8 mouse cellular contexts compared by ENCODE assay signal in genomic region chr4:133039116-133039819, GRCm38 (mm10). TPM values are rescaled to one million over a fixed set of nuclear protein-coding genes. Genes with fewer than 3 reads are reported as not detected.
DNase-seq lines count a peak whose midpoint lies in the region; ATAC-seq and TF ChIP-seq lines count a peak whose summit lies in the region.

No protein-coding gene starts in this region.

- no peak for TF ChIP-seq EP300 in liver, postnatal 0 days (IDR thresholded peaks at IDR 0.05; ENCODE audit: low read depth)

- peaks cover 77% of the 10 kb centered on the region for H3K27me3 ChIP-seq in forebrain, embryonic 10.5 days (ENCODE audit: poor library complexity, severe bottlenecking)
- H3K27me3 ChIP-seq in hindbrain, embryonic 15.5 days = no peaks in the 10 kb centered on the region
- peaks cover 40% of the 10 kb centered on the region for H3K27me3 ChIP-seq in liver, postnatal 0 days (ENCODE audit: insufficient read depth, low read length)
- H3K27me3 ChIP-seq in stomach, embryonic 15.5 days (replicated peaks) = no peaks in the 10 kb centered on the region

- peaks cover 88% of the 10 kb centered on the region for H3K4me1 ChIP-seq in forebrain, embryonic 10.5 days
- H3K4me1 ChIP-seq in hindbrain, embryonic 15.5 days (replicated peaks) = peaks cover 75% of the 10 kb centered on the region
- H3K4me1 ChIP-seq in liver, postnatal 0 days (ENCODE audit: insufficient read depth) = peaks cover 30% of the 10 kb centered on the region
- H3K4me1 ChIP-seq in stomach, embryonic 15.5 days = peaks cover 67% of the 10 kb centered on the region

- peak overlapping the region; percentile 89 for H3K27ac ChIP-seq in forebrain, embryonic 10.5 days
- peak overlapping the region; percentile 71 for H3K27ac ChIP-seq in hindbrain, embryonic 15.5 days (replicated peaks)
- peak overlapping the region; percentile 1; the same call in 1 of the 2 replicates for H3K27ac ChIP-seq in liver, postnatal 0 days (ENCODE audit: low read depth)
- peak overlapping the region; percentile 94 for H3K27ac ChIP-seq in stomach, embryonic 15.5 days

- peak overlapping the region; percentile 64 for H3K9ac ChIP-seq in hindbrain, embryonic 15.5 days
- H3K9ac ChIP-seq in liver, postnatal 0 days (replicated peaks) = peak overlapping the region; percentile 63
- peak overlapping the region; percentile 72 for H3K9ac ChIP-seq in stomach, embryonic 15.5 days

- peaks cover 5% of the 10 kb centered on the region; the same call in 1 of the 2 replicates for H3K36me3 ChIP-seq in forebrain, embryonic 10.5 days (replicated peaks)
- H3K36me3 ChIP-seq in hindbrain, embryonic 15.5 days = no peaks in the 10 kb centered on the region
- H3K36me3 ChIP-seq in liver, postnatal 0 days (replicated peaks; ENCODE audit: insufficient read depth, low read length) = no peaks in the 10 kb centered on the region
- no peaks in the 10 kb centered on the region for H3K36me3 ChIP-seq in stomach, embryonic 15.5 days

- H3K4me2 ChIP-seq in hindbrain, embryonic 15.5 days = peak overlapping the region; percentile 99
- peak overlapping the region; percentile 98 for H3K4me2 ChIP-seq in liver, postnatal 0 days (ENCODE audit: low read depth, low read length)
- H3K4me2 ChIP-seq in stomach, embryonic 15.5 days = peak overlapping the region; percentile 97

- ATAC-seq in hindbrain, embryonic 15.5 days (ENCODE audit: low FRiP score, low read depth) = no peak
- ATAC-seq in liver, postnatal 0 days = peak; percentile 36; the same call in 1 of the 2 replicates
- ATAC-seq in stomach, embryonic 15.5 days (ENCODE audit: insufficient read depth, low FRiP score, low read depth) = no peak

- DNase-seq in ovary, postnatal 36 days (ENCODE audit: low spot score) = peak; percentile 63
- no peak for DNase-seq in ovary, adult 18-20 months (ENCODE audit: low spot score)
- DNase-seq in forebrain, embryonic 10.5 days (ENCODE audit: extremely low spot score, low spot score) = peak; percentile 58
- peak; percentile 33 for DNase-seq in liver, postnatal 0 days
- DNase-seq in right cerebral cortex, postnatal 4 days = no peak
- DNase-seq in spleen, adult 12 weeks (ENCODE audit: low spot score) = no peak

- under 1% methylated on average over 65 of the region's 77 CpGs for WGBS in forebrain, embryonic 10.5 days
- WGBS in hindbrain, embryonic 15.5 days = 2% methylated on average over 63 of the region's 77 CpGs
- WGBS in liver, postnatal 0 days (ENCODE audit: insufficient replicate concordance) = 5% methylated on average over 49 of the region's 77 CpGs
- WGBS in stomach, embryonic 15.5 days = 2% methylated on average over 58 of the region's 77 CpGs

- peak overlapping the region; percentile 72 for H3K4me3 ChIP-seq in forebrain, embryonic 10.5 days
- peak overlapping the region; percentile 52 for H3K4me3 ChIP-seq in hindbrain, embryonic 15.5 days
- H3K4me3 ChIP-seq in liver, postnatal 0 days (ENCODE audit: low read depth, low read length) = peak overlapping the region; percentile 64
- H3K4me3 ChIP-seq in stomach, embryonic 15.5 days (replicated peaks) = peak overlapping the region; percentile 61

- no peaks in the 10 kb centered on the region for H3K9me3 ChIP-seq in forebrain, embryonic 10.5 days
- no peaks in the 10 kb centered on the region for H3K9me3 ChIP-seq in hindbrain, embryonic 15.5 days
- H3K9me3 ChIP-seq in liver, postnatal 0 days (ENCODE audit: low read length) = no peaks in the 10 kb centered on the region
- no peaks in the 10 kb centered on the region for H3K9me3 ChIP-seq in stomach, embryonic 15.5 days

- no peak for TF ChIP-seq CTCF in liver, postnatal 0 days (IDR thresholded peaks at IDR 0.05; ENCODE audit: low read depth)

RNA-seq across cellular contexts. Expression of gene Ahdc1, which starts 28.2 kb away (rescaled TPM):
- 5.8 and 7.4 TPM in 2 replicates for polyA plus RNA-seq in forebrain, embryonic 10.5 days (2016; fragmentation: Nextera tagmentation; extraction: Ambion mirVana)
- 11.8 and 13.9 TPM in 2 replicates for polyA plus RNA-seq in hindbrain, embryonic 15.5 days (2015; fragmentation: Nextera tagmentation; extraction: Ambion mirVana)
- 0.76 and 0.87 TPM in 2 replicates for polyA plus RNA-seq in liver, postnatal 0 days (2015; fragmentation: Nextera tagmentation; extraction: Ambion mirVana)
- polyA plus RNA-seq in stomach, embryonic 15.5 days (2015; fragmentation: Nextera tagmentation; extraction: Ambion mirVana) = 8.2 and 9.3 TPM in 2 replicates

Comparison
In these comparisons a context has a peak if more than half of its experiments do, and no peak if none do; other contexts are left out.
1. DNase-seq: peak in ovary, postnatal 36 days (single experiment), forebrain, embryonic 10.5 days (single experiment) and liver, postnatal 0 days (single experiment); none in ovary, adult 18-20 months (single experiment), right cerebral cortex, postnatal 4 days (single experiment) and spleen, adult 12 weeks (single experiment).
2. H3K27ac ChIP-seq: peak in every context shown above with its lines; median percentile 94 in stomach, embryonic 15.5 days; 89 in forebrain, embryonic 10.5 days; 71 in hindbrain, embryonic 15.5 days; 1 in liver, postnatal 0 days.
3. Peak in every context shown above with its lines, with median percentiles within 50 percentile points of each other: H3K4me3 ChIP-seq, H3K4me2 ChIP-seq and H3K9ac ChIP-seq.